Mouse (Mus musculus) kidney, embryonic 16.5 days (tissue): ENCODE results near the gene Gbp10. TPM values are rescaled to one million over a fixed set of nuclear protein-coding genes. Genes with fewer than 3 reads are reported as not detected.
"Not testable (repeated sequence)": the region's sequence is repeated elsewhere in the genome, so short reads cannot be mapped to it uniquely, and the experiment has no call there.

Source experiments
- ATAC-seq: fragments of 200-750 bp; cut with Nextera tagmentation; 2 replicates; pipeline ENCODE4 v1.8.0; 2017; ENCODE audit warnings: moderate TSS enrichment; ENCODE audit not compliant: low FRiP score, low TSS enrichment
- H3K27ac ChIP-seq: fragments of 300-500 bp; sonication (generic); 2 replicates; pipeline ENCODE4 v1.5.1; 2014; ENCODE audit warnings: low read length
- H3K27me3 ChIP-seq: fragments of 300-500 bp; sonication (generic); 2 replicates; pipeline ENCODE4 v1.6.1; 2014; ENCODE audit warnings: low read length, control low read depth, mixed read lengths; ENCODE audit not compliant: insufficient read depth
- H3K36me3 ChIP-seq: fragments of 300-500 bp; sonication (generic); 2 replicates; pipeline ENCODE4 v1.6.1; 2014; ENCODE audit warnings: low read length, control low read depth, mixed read lengths; ENCODE audit not compliant: insufficient read depth
- H3K4me1 ChIP-seq: fragments of 300-500 bp; sonication (generic); 2 replicates; pipeline ENCODE4 v1.6.1; 2014; ENCODE audit warnings: low read length, control low read depth, mixed read lengths; ENCODE audit not compliant: insufficient read depth
- H3K4me2 ChIP-seq: fragments of 300-500 bp; sonication (generic); replicated peaks from 2 replicates; pipeline ENCODE4 v1.6.1; 2014; ENCODE audit warnings: low read depth, low read length
- H3K4me3 ChIP-seq: fragments of 300-500 bp; sonication (generic); 2 replicates; pipeline ENCODE4 v1.5.1; 2014; ENCODE audit warnings: mild to moderate bottlenecking, low read length
- H3K9ac ChIP-seq: fragments of 300-500 bp; sonication (generic); replicated peaks from 2 replicates; pipeline ENCODE4 v1.6.1; 2014; ENCODE audit warnings: low read length
- H3K9me3 ChIP-seq: fragments of 300-500 bp; sonication (generic); 2 replicates; pipeline ENCODE4 v1.6.1; 2016; ENCODE audit warnings: low read length, control low read depth
- WGBS: fragments of 180-500 bp; shearing (Covaris S2); extraction: QIAGEN DNeasy Blood & Tissue Kit; methylation state at CpG from one replicate; pipeline ENCODE4 v1.1.7; 2014; 5-methylcytosine and 5-hydroxymethylcytosine counted together
- polyA plus RNA-seq: library from polyadenylated mRNA; unstranded; fragments of >200 nt; fragmentation: Nextera tagmentation; extraction: Ambion mirVana; gene quantifications from 2 replicates; pipeline ENCODE4 v1.2.1, GENCODE M21; 2015

Gbp10 gene
- not detected in 2 replicates for polyA plus RNA-seq

DNA sequence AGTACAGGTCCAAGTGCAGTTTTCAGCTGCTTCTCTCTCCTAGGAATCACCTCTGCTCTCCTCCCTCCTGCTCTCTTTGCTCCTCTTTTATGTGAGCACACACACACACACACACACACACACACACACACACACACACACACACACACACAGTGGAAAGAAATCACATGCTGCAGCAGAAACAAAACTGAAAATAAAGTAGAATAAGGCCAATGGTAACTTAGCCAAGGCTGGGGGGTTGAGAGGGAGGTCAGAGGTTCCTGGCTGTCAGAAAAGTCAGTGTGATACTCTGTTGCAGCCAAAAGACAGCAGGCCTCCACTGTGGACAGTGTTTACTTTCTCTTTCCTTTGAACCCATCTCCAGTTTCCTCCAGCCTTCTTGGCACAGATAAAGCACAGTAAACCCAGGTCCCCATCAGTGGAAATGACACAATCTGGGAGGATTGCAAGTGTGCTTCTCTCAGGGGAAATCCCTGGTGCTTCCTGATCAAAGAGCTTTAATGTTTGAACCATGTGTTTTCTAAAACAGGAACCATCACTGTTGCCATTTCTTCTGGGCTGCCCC is at the start of gene Gbp10:
Gene Gbp10, minus strand, starts transcription at position 51 of the 565 bp plus-strand sequence.
- not testable (repeated sequence) for H3K4me2 ChIP-seq, H3K4me3 ChIP-seq, H3K27ac ChIP-seq, H3K9ac ChIP-seq, H3K27me3 ChIP-seq, H3K9me3 ChIP-seq, H3K4me1 ChIP-seq, H3K36me3 ChIP-seq
- ATAC-seq: peak; percentile 54; the same call in 1 of the 2 replicates

DNA sequence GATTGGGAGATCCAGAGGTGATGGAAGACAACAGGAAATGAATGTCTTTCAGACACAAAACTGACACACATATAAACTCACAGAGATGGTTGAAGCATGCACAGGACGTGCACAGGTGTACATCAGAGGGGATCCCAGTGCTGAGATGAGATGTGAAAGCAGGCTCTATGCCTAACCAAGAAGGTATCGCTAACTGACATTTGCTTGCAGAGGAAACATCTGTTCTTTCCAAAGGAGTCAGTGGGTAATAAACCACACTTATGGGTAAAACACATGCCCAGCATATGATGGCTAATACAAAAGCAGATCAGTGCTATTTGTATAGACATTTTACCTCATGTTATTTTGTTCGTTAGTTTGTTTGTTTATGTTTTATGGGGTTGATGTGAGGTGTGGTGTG is 21.3 kb upstream of the Gbp10 start:
- not testable (repeated sequence) for H3K27ac ChIP-seq
- no CpG with 5 or more reads among the region's 3 CpGs for WGBS

DNA sequence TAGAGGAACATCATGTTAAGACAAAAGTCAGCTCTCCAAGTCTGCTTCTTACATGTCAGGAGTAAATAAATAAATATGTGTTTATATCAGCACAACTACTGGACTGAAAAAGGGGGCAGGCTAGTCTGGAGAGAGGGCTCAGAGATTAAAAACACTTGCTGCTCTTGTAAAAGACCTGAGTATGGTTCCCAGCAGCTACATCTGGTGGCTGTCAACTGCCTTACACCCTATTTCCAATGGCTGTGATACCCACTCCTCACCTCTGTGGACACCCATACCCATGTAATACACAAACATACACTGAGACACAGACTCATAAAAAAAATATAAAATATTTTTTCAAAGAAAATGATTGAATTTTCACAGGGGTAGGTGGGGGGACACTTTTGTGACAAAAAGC is 13.2 kb upstream of the Gbp10 start:
- Histone ChIP-seq H3K27ac (no peak overlapping the region), H3K9me3 (no peaks in the 10 kb centered on the region), H3K4me1 (no peaks in the 10 kb centered on the region), H3K27me3 (no peaks in the 10 kb centered on the region), H3K36me3 (no peaks in the 10 kb centered on the region), H3K4me3 (no peak overlapping the region), H3K4me2 (no peak overlapping the region), H3K9ac (no peak overlapping the region)
- no peak for ATAC-seq

More for the DNA sequence above, 21.3 kb upstream of the Gbp10 start:
- H3K4me2 ChIP-seq, H3K27me3 ChIP-seq, H3K9ac ChIP-seq, ATAC-seq, H3K4me1 ChIP-seq, H3K36me3 ChIP-seq, H3K4me3 ChIP-seq, H3K9me3 ChIP-seq: not testable (repeated sequence)

DNA sequence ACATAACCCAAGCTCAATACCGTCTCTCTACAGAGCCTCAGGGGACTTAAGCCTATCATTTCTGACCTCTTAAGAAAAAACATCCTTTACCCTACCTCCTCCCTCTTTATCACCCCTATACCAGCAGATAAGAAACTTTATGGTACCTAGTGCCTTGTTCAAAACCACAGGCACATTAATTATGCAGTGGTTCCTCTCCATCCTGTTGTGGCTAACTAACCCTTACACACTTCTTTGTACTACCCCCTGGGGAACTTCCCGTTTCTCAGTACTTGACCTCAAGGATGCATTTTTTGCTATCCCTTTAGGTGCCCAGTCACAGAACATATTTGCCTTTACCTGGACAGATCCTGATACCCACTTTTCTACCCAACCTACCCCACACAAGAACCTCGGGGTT is 5.4 kb upstream of the Gbp10 start:
- not testable (repeated sequence) for H3K4me3 ChIP-seq, H3K4me2 ChIP-seq, H3K9ac ChIP-seq, H3K4me1 ChIP-seq, H3K27me3 ChIP-seq, H3K9me3 ChIP-seq, H3K36me3 ChIP-seq, H3K27ac ChIP-seq, ATAC-seq
- 88% methylated on average over 3 of the region's 3 CpGs for WGBS

DNA sequence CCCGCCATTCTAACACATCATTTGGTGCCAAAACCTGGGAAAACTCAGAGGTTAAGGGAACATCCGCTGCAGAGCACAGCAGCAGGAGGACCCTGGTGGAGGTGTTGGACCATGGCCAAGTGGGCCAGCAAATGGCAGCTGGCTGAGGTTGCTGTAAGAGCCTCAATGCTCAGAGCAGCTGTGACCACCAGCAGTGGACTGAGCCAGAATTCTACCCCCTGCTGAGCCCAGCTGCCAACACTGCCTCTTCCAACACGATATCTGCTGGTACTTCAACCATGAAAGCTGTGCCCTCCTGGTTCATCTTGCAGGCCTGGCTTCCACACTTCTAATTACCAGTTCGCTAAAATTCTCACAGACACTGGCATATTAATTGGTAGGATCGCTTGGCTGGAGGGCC is 1.6 kb upstream of the Gbp10 start:
- H3K27me3 ChIP-seq, H3K9ac ChIP-seq, H3K4me3 ChIP-seq, H3K36me3 ChIP-seq, H3K27ac ChIP-seq, H3K4me2 ChIP-seq, ATAC-seq, H3K9me3 ChIP-seq, H3K4me1 ChIP-seq: not testable (repeated sequence)
- 71% methylated on average over 5 of the region's 5 CpGs for WGBS

DNA sequence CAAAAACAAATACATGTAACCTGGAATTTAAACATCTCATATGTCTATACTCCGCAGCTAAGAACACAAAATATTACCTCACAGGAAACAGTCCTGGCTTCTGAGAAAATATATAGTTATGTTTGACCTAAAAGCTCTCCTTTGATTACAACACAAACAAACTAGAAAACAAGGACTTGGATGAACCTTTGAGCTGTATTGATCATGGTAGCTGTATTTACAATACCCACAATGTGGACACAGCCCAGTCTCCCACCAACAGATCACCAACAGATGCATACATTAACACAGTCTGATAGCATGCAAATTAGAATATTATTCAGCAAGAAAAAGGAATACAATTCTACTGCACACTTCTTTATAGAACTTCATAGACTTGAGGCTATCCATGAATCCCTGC is 931 bp downstream of the Gbp10 start:
- not testable (repeated sequence) for H3K27me3 ChIP-seq, H3K4me1 ChIP-seq, H3K27ac ChIP-seq, H3K4me3 ChIP-seq, ATAC-seq, H3K9ac ChIP-seq, H3K9me3 ChIP-seq, H3K36me3 ChIP-seq, H3K4me2 ChIP-seq
- 59% methylated on average over 1 of the region's 1 CpGs for WGBS

DNA sequence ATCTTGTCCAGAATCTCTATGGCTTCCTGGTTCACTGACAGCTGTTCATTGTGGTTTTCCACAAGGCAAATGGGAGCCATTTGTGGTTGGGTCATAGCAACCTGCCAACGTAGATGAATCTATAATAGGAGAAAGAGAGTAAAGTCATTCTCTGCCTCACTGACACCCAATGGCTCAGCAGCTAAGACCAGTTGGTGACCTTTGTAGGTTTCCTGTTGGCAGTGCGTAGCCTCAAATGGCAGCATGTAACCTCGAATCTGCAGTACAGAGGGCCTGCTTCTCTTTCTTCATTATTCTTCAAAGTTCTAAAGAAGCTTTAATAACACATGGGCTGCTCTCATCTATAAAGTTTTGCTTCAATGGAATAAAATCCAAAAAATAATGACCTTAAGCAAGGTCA is 3.3 kb downstream of the Gbp10 start:
- not testable (repeated sequence) for H3K4me2 ChIP-seq, H3K27ac ChIP-seq, H3K27me3 ChIP-seq, H3K9ac ChIP-seq, H3K4me1 ChIP-seq, H3K4me3 ChIP-seq, H3K9me3 ChIP-seq, H3K36me3 ChIP-seq, ATAC-seq
- WGBS: 88% methylated on average over 3 of the region's 3 CpGs

DNA sequence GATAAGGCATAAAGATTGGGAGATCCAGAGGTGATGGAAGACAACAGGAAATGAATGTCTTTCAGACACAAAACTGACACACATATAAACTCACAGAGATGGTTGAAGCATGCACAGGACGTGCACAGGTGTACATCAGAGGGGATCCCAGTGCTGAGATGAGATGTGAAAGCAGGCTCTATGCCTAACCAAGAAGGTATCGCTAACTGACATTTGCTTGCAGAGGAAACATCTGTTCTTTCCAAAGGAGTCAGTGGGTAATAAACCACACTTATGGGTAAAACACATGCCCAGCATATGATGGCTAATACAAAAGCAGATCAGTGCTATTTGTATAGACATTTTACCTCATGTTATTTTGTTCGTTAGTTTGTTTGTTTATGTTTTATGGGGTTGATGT is 30.4 kb downstream of the Gbp10 start:
- H3K4me1 ChIP-seq, H3K9me3 ChIP-seq, H3K27me3 ChIP-seq, H3K4me3 ChIP-seq, H3K27ac ChIP-seq, H3K9ac ChIP-seq, H3K36me3 ChIP-seq, H3K4me2 ChIP-seq, ATAC-seq: not testable (repeated sequence)
- no CpG with 5 or more reads among the region's 3 CpGs for WGBS

DNA sequence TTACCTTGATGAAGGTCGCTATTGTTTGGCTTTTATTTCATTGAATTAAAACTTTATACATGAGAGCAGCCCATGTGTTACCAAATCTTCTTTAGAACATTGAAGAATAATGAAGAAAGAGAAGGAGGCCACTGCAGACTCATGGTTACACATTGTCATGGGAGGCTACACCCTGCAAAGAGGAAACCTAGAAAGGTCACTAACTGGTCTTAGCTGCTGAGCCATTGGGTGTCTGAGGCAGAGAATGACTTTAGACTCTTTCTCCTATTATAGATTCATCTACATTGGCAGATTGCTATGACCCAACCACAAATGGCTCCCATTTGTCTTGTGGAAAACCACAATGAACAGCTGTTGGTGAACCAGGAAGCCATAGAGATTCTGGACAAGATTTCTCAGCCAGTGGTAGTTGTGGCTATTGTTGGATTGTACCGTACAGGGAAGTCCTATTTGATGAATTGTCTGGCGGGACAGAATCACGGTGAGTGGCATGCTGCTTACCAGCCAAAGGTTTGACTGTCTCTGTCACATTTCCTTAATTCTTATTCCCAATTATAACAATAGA is 38.5 kb downstream of the Gbp10 start:
- not testable (repeated sequence) for H3K4me1 ChIP-seq, H3K27ac ChIP-seq, H3K27me3 ChIP-seq, H3K36me3 ChIP-seq, H3K4me3 ChIP-seq, H3K4me2 ChIP-seq, H3K9ac ChIP-seq, H3K9me3 ChIP-seq, ATAC-seq
- 91% methylated on average over 4 of the region's 4 CpGs for WGBS

DNA sequence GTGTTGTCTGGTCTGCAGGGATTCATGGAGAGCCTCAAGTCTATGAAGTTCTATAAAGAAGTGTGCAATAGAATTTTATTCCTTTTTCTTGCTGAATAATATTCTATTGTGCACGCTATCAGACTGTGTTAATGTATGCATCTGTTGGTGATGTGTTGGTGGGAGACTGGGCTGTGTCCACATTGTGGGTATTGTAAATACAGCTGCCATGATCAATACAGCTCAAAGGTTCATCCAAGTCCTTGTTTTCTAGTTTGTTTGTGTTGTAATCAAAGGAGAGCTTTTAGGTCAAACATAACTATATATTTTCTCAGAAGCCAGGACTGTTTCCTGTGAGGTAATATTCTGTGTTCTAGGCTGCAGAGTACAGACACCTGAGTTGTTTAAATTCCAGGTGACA is 40.2 kb downstream of the Gbp10 start:
- H3K4me3 ChIP-seq, H3K27me3 ChIP-seq, H3K4me1 ChIP-seq, H3K9ac ChIP-seq, H3K9me3 ChIP-seq, H3K27ac ChIP-seq, H3K36me3 ChIP-seq, H3K4me2 ChIP-seq, ATAC-seq: not testable (repeated sequence)
- 94% methylated on average over 1 of the region's 1 CpGs for WGBS
